Mouse (Mus musculus) layer of hippocampus, postnatal 25 days (tissue): ENCODE results near the gene Pusl1. TPM values are rescaled to one million over a fixed set of nuclear protein-coding genes. Genes with fewer than 3 reads are reported as not detected.
A peak's percentile ranks its signal among the peaks of the same experiment; 100 is the strongest.

ENCODE experiments used
- DNase-seq, 2 experiments: peaks; one replicate each; pipeline ENCODE4 v3.0.0; 2022; ENCODE audit warnings: mixed read lengths in 2 of 2, low spot score in 1 of 2; ENCODE audit errors: extremely low spot score in 1 of 2
- total RNA-seq, 2 experiments: library from RNA; stranded (reverse); gene quantifications; 2 replicates each; pipeline ENCODE4 v1.2.3; 2021

Gene Pusl1
- total RNA-seq, 2 experiments from 2014 or later: 58.3 to 69.5 TPM

- DNase-seq: peak in 1 of 2 experiments; percentile 5
Measured at GRCm38 (mm10) chr4:155888181-155888580, 3.4 kb downstream of the Pusl1 start.

GRCm38 (mm10) chr4:155887674-155888073 lies 3.9 kb downstream of the Pusl1 start:
- DNase-seq: no peak

GRCm38 (mm10) chr4:155886330-155886729 lies 5.3 kb downstream of the Pusl1 start:
- DNase-seq: no peak

- DNase-seq: no peak
Measured at GRCm38 (mm10) chr4:155883587-155883986, 8.0 kb downstream of the Pusl1 start.

GRCm38 (mm10) chr4:155871404-155871803 lies 20.2 kb downstream of the Pusl1 start:
- no peak for DNase-seq

GRCm38 (mm10) chr4:155869317-155870033 lies 22.1 kb downstream of the Pusl1 start, which contains the start of the genes Cptp and Ints11:
Gene Cptp, minus strand, starts transcription at chr4:155869440.
Gene Ints11, plus strand, starts transcription at chr4:155869546.
- peak; percentile 89 to 90 for DNase-seq

GRCm38 (mm10) chr4:155868614-155869298 lies 22.8 kb downstream of the Pusl1 start:
- no peak for DNase-seq

GRCm38 (mm10) chr4:155863001-155863400 lies 28.6 kb downstream of the Pusl1 start, which contains the start of gene Tas1r3:
Gene Tas1r3, minus strand, starts transcription at chr4:155863362.
- no peak for DNase-seq

- no peak for DNase-seq
Measured at GRCm38 (mm10) chr4:155861787-155862186, 29.8 kb downstream of the Pusl1 start.

GRCm38 (mm10) chr4:155859318-155859717 lies 32.3 kb downstream of the Pusl1 start:
- DNase-seq: no peak

GRCm38 (mm10) chr4:155856881-155857280 lies 34.7 kb downstream of the Pusl1 start:
- no peak for DNase-seq

GRCm38 (mm10) chr4:155856071-155856470 lies 35.5 kb downstream of the Pusl1 start:
- DNase-seq: no peak

GRCm38 (mm10) chr4:155854991-155855390 lies 36.6 kb downstream of the Pusl1 start:
- no peak for DNase-seq

- no peak for DNase-seq
Measured at GRCm38 (mm10) chr4:155853421-155853820, 38.2 kb downstream of the Pusl1 start.

- DNase-seq: no peak
Measured at GRCm38 (mm10) chr4:155851951-155852411, 39.6 kb downstream of the Pusl1 start.

- no peak for DNase-seq
Measured at GRCm38 (mm10) chr4:155851368-155851767, 40.2 kb downstream of the Pusl1 start.

GRCm38 (mm10) chr4:155849792-155850451 lies 41.7 kb downstream of the Pusl1 start:
- DNase-seq: no peak

- DNase-seq: no peak
Measured at GRCm38 (mm10) chr4:155849391-155849790, 42.2 kb downstream of the Pusl1 start.

GRCm38 (mm10) chr4:155848434-155849095 lies 43.0 kb downstream of the Pusl1 start:
- no peak for DNase-seq

GRCm38 (mm10) chr4:155847591-155848352 lies 43.8 kb downstream of the Pusl1 start:
- no peak for DNase-seq
